Comparison of ENCODE assay signal across 8 mouse cellular contexts in the genomic region with DNA sequence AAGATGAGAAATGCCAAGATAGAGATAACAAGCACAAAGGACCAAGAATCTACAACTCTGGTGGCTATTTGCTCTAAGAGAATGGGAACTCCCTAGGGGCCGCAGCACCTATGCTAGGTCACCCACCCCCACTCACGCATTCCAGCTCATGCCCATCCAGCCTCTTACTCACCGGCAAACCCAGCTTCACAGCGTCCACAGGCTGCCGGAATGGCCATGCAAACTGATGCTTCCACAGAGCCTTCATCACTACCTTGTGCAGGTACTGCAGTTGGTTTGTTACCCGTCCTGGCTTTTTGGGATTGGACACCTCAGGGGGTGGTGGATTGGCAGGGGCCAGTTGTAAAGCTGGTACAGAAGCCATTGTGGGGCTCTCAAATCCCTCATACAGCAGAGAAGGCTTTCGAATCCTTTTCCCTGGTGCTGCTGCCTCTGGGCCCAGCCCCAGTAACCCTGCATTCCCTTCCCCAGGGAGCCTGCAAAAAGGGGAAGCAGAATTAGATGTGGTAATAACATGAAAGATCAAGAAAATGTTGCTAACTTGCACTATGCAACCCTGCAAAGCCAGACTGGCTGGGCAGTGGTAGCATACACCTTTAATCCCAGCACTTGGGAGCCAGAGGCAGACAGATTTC. TPM values are rescaled to one million over a fixed set of nuclear protein-coding genes. Genes with fewer than 3 reads are reported as not detected.
DNase-seq lines count a peak whose midpoint lies in the region; ATAC-seq and TF ChIP-seq lines count a peak whose summit lies in the region.

No protein-coding gene starts in this region.

- no peaks in the 10 kb centered on the region for H3K27me3 ChIP-seq in cerebellum, adult 2 months (ENCODE audit: control insufficient read depth, insufficient read depth, low read length)
- H3K27me3 ChIP-seq in C2C12 (ENCODE audit: control insufficient read depth, insufficient read depth, insufficient read length) = no peaks in the 10 kb centered on the region
- H3K27me3 ChIP-seq in forebrain, embryonic 13.5 days = no peaks in the 10 kb centered on the region
- no peaks in the 10 kb centered on the region for H3K27me3 ChIP-seq in limb, embryonic 14.5 days (ENCODE audit: control insufficient read depth, insufficient read depth, low read length)
- H3K27me3 ChIP-seq in stomach, embryonic 14.5 days (ENCODE audit: control insufficient read depth, insufficient read depth, low read length) = no peaks in the 10 kb centered on the region

- H3K9me3 ChIP-seq in forebrain, embryonic 13.5 days (replicated peaks) = no peaks in the 10 kb centered on the region
- H3K9me3 ChIP-seq in limb, embryonic 14.5 days (ENCODE audit: control insufficient read depth, low read length) = no peaks in the 10 kb centered on the region
- H3K9me3 ChIP-seq in stomach, embryonic 14.5 days (ENCODE audit: control insufficient read depth, low read depth, low read length) = no peaks in the 10 kb centered on the region

- H3K4me2 ChIP-seq in forebrain, embryonic 13.5 days = peak overlapping the region; percentile 87
- peak overlapping the region; percentile 97 for H3K4me2 ChIP-seq in limb, embryonic 14.5 days (replicated peaks; ENCODE audit: low read depth, low read length, severe bottlenecking)
- peak overlapping the region; percentile 98 for H3K4me2 ChIP-seq in stomach, embryonic 14.5 days (replicated peaks; ENCODE audit: low read depth, low read length)

- ATAC-seq in cerebellum, adult (ENCODE audit: insufficient number of reproducible peaks, low FRiP score, low TSS enrichment) = no peak
- no peak for ATAC-seq in forebrain, embryonic 13.5 days
- no peak for ATAC-seq in limb, embryonic 14.5 days (ENCODE audit: low FRiP score, low read depth)
- no peak for ATAC-seq in stomach, embryonic 14.5 days (ENCODE audit: insufficient number of reproducible peaks, insufficient read depth, low FRiP score, low read depth)

- H3K4me3 ChIP-seq in cerebellum, adult 2 months (replicated peaks; ENCODE audit: insufficient read depth, low read depth, low read length) = peak overlapping the region; percentile 57
- peak overlapping the region; percentile 86 for H3K4me3 ChIP-seq in C2C12 (ENCODE audit: insufficient read depth, poor library complexity, severe bottlenecking)
- H3K4me3 ChIP-seq in forebrain, embryonic 13.5 days = peak overlapping the region; percentile 100
- peak overlapping the region; percentile 100 for H3K4me3 ChIP-seq in limb, embryonic 14.5 days (replicated peaks; ENCODE audit: low read length)
- H3K4me3 ChIP-seq in stomach, embryonic 14.5 days (ENCODE audit: low read depth, low read length) = peak overlapping the region; percentile 99

- H3K9ac ChIP-seq in forebrain, embryonic 13.5 days = peak overlapping the region; percentile 96
- peak overlapping the region; percentile 48 for H3K9ac ChIP-seq in limb, embryonic 14.5 days (ENCODE audit: low read depth, low read length, severe bottlenecking)
- peak overlapping the region; percentile 94 for H3K9ac ChIP-seq in stomach, embryonic 14.5 days (replicated peaks; ENCODE audit: low read depth, low read length)

- H3ac ChIP-seq in C2C12 (ENCODE audit: control insufficient read depth, insufficient read length, low read depth) = peak overlapping the region; percentile 84

- peak in 1 of 2 experiments; percentile 46 for DNase-seq in cerebellum, adult 2 months
- DNase-seq in limb, embryonic 14.5 days (ENCODE audit: low spot score) = no peak
- no peak for DNase-seq in layer of hippocampus, postnatal 36 days
- DNase-seq in urinary bladder, postnatal 14 days (ENCODE audit: low spot score) = no peak

- peaks cover 67% of the 10 kb centered on the region for H3K79me3 ChIP-seq in C2C12 (ENCODE audit: low read depth)

- TF ChIP-seq CTCF in cerebellum, adult 2 months (IDR thresholded peaks at IDR 0.05; ENCODE audit: borderline replicate concordance, insufficient read depth, low read depth, low read length) = no peak
- TF ChIP-seq CTCF in C2C12 (IDR thresholded peaks at IDR 0.05; ENCODE audit: control insufficient read depth, insufficient read depth, insufficient read length) = no peak

- no peak for TF ChIP-seq POLR2A in cerebellum, adult 2 months (IDR thresholded peaks at IDR 0.05; ENCODE audit: borderline replicate concordance, insufficient read depth, low read length)
- TF ChIP-seq POLR2A in limb, embryonic 14.5 days (IDR thresholded peaks at IDR 0.05; ENCODE audit: borderline replicate concordance, extremely low read depth, insufficient read depth, insufficient read length) = no peak

- peaks cover 3% of the 10 kb centered on the region; the same call in 1 of the 2 replicates for H3K4me1 ChIP-seq in cerebellum, adult 2 months (ENCODE audit: control insufficient read depth, insufficient read depth, low read length)
- peaks cover 34% of the 10 kb centered on the region for H3K4me1 ChIP-seq in forebrain, embryonic 13.5 days
- H3K4me1 ChIP-seq in limb, embryonic 14.5 days (ENCODE audit: control insufficient read depth, insufficient read depth, low read length) = peaks cover 19% of the 10 kb centered on the region
- H3K4me1 ChIP-seq in stomach, embryonic 14.5 days (ENCODE audit: control insufficient read depth, insufficient read depth, low read length) = peaks cover 9% of the 10 kb centered on the region

- peaks cover 73% of the 10 kb centered on the region for H3K36me3 ChIP-seq in C2C12 (ENCODE audit: control insufficient read depth, insufficient read depth)
- H3K36me3 ChIP-seq in forebrain, embryonic 13.5 days (ENCODE audit: poor library complexity, severe bottlenecking) = peaks cover 66% of the 10 kb centered on the region
- peaks cover 72% of the 10 kb centered on the region for H3K36me3 ChIP-seq in limb, embryonic 14.5 days (ENCODE audit: control insufficient read depth, insufficient read depth, low read length)
- peaks cover 65% of the 10 kb centered on the region for H3K36me3 ChIP-seq in stomach, embryonic 14.5 days (ENCODE audit: control insufficient read depth, insufficient read depth, low read length)

- 11% methylated on average over 7 of the region's 7 CpGs for WGBS in cerebellum, adult 2 months
- WGBS in forebrain, embryonic 13.5 days = 29% methylated on average over 7 of the region's 7 CpGs
- 33% methylated on average over 7 of the region's 7 CpGs for WGBS in limb, embryonic 14.5 days
- WGBS in stomach, embryonic 14.5 days = 22% methylated on average over 7 of the region's 7 CpGs

- no peak overlapping the region for H3K27ac ChIP-seq in cerebellum, adult 2 months (ENCODE audit: insufficient read depth, low read length)
- no peak overlapping the region for H3K27ac ChIP-seq in forebrain, embryonic 13.5 days
- no peak overlapping the region for H3K27ac ChIP-seq in limb, embryonic 14.5 days (replicated peaks; ENCODE audit: low read depth, low read length)
- H3K27ac ChIP-seq in stomach, embryonic 14.5 days (ENCODE audit: low read length) = no peak overlapping the region

- H3K79me2 ChIP-seq in C2C12 (ENCODE audit: control insufficient read depth, insufficient read depth) = peaks cover 97% of the 10 kb centered on the region

TF ChIP-seq in C2C12, 6 proteins besides CTCF, POLR2A, EP300 and RAD21 (continues in another document):
- no peak for TF ChIP-seq USF1 (IDR thresholded peaks at IDR 0.05; ENCODE audit: low read depth)
- no peak for TF ChIP-seq MAX (IDR thresholded peaks at IDR 0.05)

RNA-seq across cellular contexts. Expression of gene H2-DMa, which starts 2.5 kb away (rescaled TPM):
- 13.2 and 13.6 TPM in 2 replicates for polyA plus RNA-seq in cerebellum, adult 2 months (2012; rRNA removed)
- 5.2 TPM for polyA plus RNA-seq in C2C12 (2012; fragmentation: generic; extraction: Trizol)
- 8.7 and 10.0 TPM in 2 replicates for polyA plus RNA-seq in forebrain, embryonic 13.5 days (2015; fragmentation: Nextera tagmentation; extraction: Ambion mirVana)
- polyA plus RNA-seq in limb, embryonic 14.5 days (2012; rRNA removed) = 13.1 and 20.2 TPM in 2 replicates
- polyA plus RNA-seq in limb, embryonic 14.5 days (2014; fragmentation: Nextera tagmentation; extraction: Ambion mirVana) = 16.8 and 19.0 TPM in 2 replicates
- 11.9 and 15.1 TPM in 2 replicates for polyA plus RNA-seq in stomach, embryonic 14.5 days (2014; fragmentation: Nextera tagmentation; extraction: Ambion mirVana)
- total RNA-seq in layer of hippocampus, postnatal 36 days (2021) = 10 to 100 TPM; 26.7 to 31.7 TPM

RNA-seq across cellular contexts. Expression of gene Brd2, which starts 5.6 kb away (rescaled TPM):
- 188 and 209 TPM in 2 replicates for polyA plus RNA-seq in cerebellum, adult 2 months (2012; rRNA removed)
- 127 TPM for polyA plus RNA-seq in C2C12 (2012; fragmentation: generic; extraction: Trizol)
- polyA plus RNA-seq in forebrain, embryonic 13.5 days (2015; fragmentation: Nextera tagmentation; extraction: Ambion mirVana) = 124 and 125 TPM in 2 replicates
- polyA plus RNA-seq in limb, embryonic 14.5 days (2012; rRNA removed) = 197 and 217 TPM in 2 replicates
- polyA plus RNA-seq in limb, embryonic 14.5 days (2014; fragmentation: Nextera tagmentation; extraction: Ambion mirVana) = 121 and 141 TPM in 2 replicates
- 150 and 152 TPM in 2 replicates for polyA plus RNA-seq in stomach, embryonic 14.5 days (2014; fragmentation: Nextera tagmentation; extraction: Ambion mirVana)
- total RNA-seq in layer of hippocampus, postnatal 36 days (2021) = 100 to 1,000 TPM; 182 to 193 TPM

RNA-seq across cellular contexts. Expression of gene H2-Oa, which starts 24.7 kb away (rescaled TPM):
- 0.25 and 0.34 TPM in 2 replicates for polyA plus RNA-seq in cerebellum, adult 2 months (2012; rRNA removed)
- not detected for polyA plus RNA-seq in C2C12 (2012; fragmentation: generic; extraction: Trizol)
- polyA plus RNA-seq in forebrain, embryonic 13.5 days (2015; fragmentation: Nextera tagmentation; extraction: Ambion mirVana) = not detected in 2 replicates
- polyA plus RNA-seq in limb, embryonic 14.5 days (2012; rRNA removed) = 1.0 and 1.7 TPM in 2 replicates
- polyA plus RNA-seq in limb, embryonic 14.5 days (2014; fragmentation: Nextera tagmentation; extraction: Ambion mirVana) = 0.70 and 0.85 TPM in 2 replicates
- polyA plus RNA-seq in stomach, embryonic 14.5 days (2014; fragmentation: Nextera tagmentation; extraction: Ambion mirVana) = 0.65 and 1.1 TPM in 2 replicates
- under 1 TPM; 0.35 to 0.42 TPM for total RNA-seq in layer of hippocampus, postnatal 36 days (2021)

RNA-seq across cellular contexts. Expression of gene H2-DMb2, which starts 26.3 kb away (rescaled TPM):
- polyA plus RNA-seq in cerebellum, adult 2 months (2012; rRNA removed) = 0.35 and 0.52 TPM in 2 replicates
- polyA plus RNA-seq in C2C12 (2012; fragmentation: generic; extraction: Trizol) = not detected
- 0.20 TPM in 1 of 2 replicates, not detected in the other for polyA plus RNA-seq in forebrain, embryonic 13.5 days (2015; fragmentation: Nextera tagmentation; extraction: Ambion mirVana)
- polyA plus RNA-seq in limb, embryonic 14.5 days (2012; rRNA removed) = 0.31 and 0.54 TPM in 2 replicates
- polyA plus RNA-seq in limb, embryonic 14.5 days (2014; fragmentation: Nextera tagmentation; extraction: Ambion mirVana) = 0.23 and 0.36 TPM in 2 replicates
- 0.35 and 0.38 TPM in 2 replicates for polyA plus RNA-seq in stomach, embryonic 14.5 days (2014; fragmentation: Nextera tagmentation; extraction: Ambion mirVana)
- total RNA-seq in layer of hippocampus, postnatal 36 days (2021) = under 1 TPM; 0.67 to 0.96 TPM

RNA-seq across cellular contexts. Expression of gene H2-DMb1, which starts 36.0 kb away (rescaled TPM):
- polyA plus RNA-seq in cerebellum, adult 2 months (2012; rRNA removed) = 1.8 and 3.0 TPM in 2 replicates
- polyA plus RNA-seq in C2C12 (2012; fragmentation: generic; extraction: Trizol) = not detected
- polyA plus RNA-seq in forebrain, embryonic 13.5 days (2015; fragmentation: Nextera tagmentation; extraction: Ambion mirVana) = 0.20 TPM in 1 of 2 replicates, not detected in the other
- 4.2 and 6.9 TPM in 2 replicates for polyA plus RNA-seq in limb, embryonic 14.5 days (2012; rRNA removed)
- polyA plus RNA-seq in limb, embryonic 14.5 days (2014; fragmentation: Nextera tagmentation; extraction: Ambion mirVana) = 2.4 and 2.7 TPM in 2 replicates
- 1.4 and 1.6 TPM in 2 replicates for polyA plus RNA-seq in stomach, embryonic 14.5 days (2014; fragmentation: Nextera tagmentation; extraction: Ambion mirVana)
- total RNA-seq in layer of hippocampus, postnatal 36 days (2021) = 1 to 10 TPM in 1 of 2 experiments, under 1 TPM in 1; 0.95 to 1.7 TPM
